Mouse (Mus musculus) gastrocnemius, adult 2 months (tissue): ENCODE measurements around the gene Tmem171. TPM values are rescaled to one million over a fixed set of nuclear protein-coding genes. Genes with fewer than 3 reads are reported as not detected.

Experiments
- DNase-seq: peaks from one replicate; pipeline ENCODE4 v3.0.0; 2022
- H3K27ac ChIP-seq: fragments of 200-600 bp; 2 replicates; pipeline ENCODE4 v1.8.1; 2022; ENCODE audit warnings: mild to moderate bottlenecking
- H3K4me3 ChIP-seq: fragments of 200-600 bp; 2 replicates; pipeline ENCODE4 v1.8.1; 2022; ENCODE audit warnings: mild to moderate bottlenecking, moderate library complexity
- CTCF ChIP-seq: fragments of 200-600 bp; IDR thresholded peaks from 2 replicates; pipeline ENCODE4 v1.8.1; 2022; ENCODE audit warnings: antibody characterized with exemption, mild to moderate bottlenecking, moderate library complexity
- intact Hi-C: fragments of 180-260 bp; cut with DNase I; formaldehyde crosslinking; loops from one replicate; pipeline ENCODE4 v1.15.1; 2025
- total RNA-seq, 2 experiments: library from RNA; stranded (reverse); gene quantifications; 2 replicates each; pipeline ENCODE4 v1.2.3; 2021

Gene Tmem171
- total RNA-seq, 2 experiments from 2014 or later = 0.64 to 3.1 TPM

- Histone ChIP-seq H3K4me3 (no peak overlapping the region), H3K27ac (no peak overlapping the region)
- DNase-seq = peak; percentile 57
- no peak for TF ChIP-seq CTCF
- intact Hi-C loops = no loop called here
These were observed 40.3 kb downstream of the Tmem171 start for GRCm38 (mm10) chr13:98654129-98654939.

- Histone ChIP-seq H3K4me3 (no peak overlapping the region), H3K27ac (no peak overlapping the region)
- intact Hi-C loops = no loop called here
- DNase-seq = no peak
- no peak for TF ChIP-seq CTCF
These were observed 42.4 kb downstream of the Tmem171 start for GRCm38 (mm10) chr13:98652194-98652593.

GRCm38 (mm10) chr13:98651228-98651977 is 43.2 kb downstream of the Tmem171 start:
- intact Hi-C loops = no loop called here
- TF ChIP-seq CTCF = no peak
- Histone ChIP-seq H3K27ac (no peak overlapping the region), H3K4me3 (no peak overlapping the region)
- no peak for DNase-seq

GRCm38 (mm10) chr13:98647775-98648568 is 46.7 kb downstream of the Tmem171 start:
- Histone ChIP-seq H3K4me3 (no peak overlapping the region), H3K27ac (no peak overlapping the region)
- no peak for TF ChIP-seq CTCF
- no peak for DNase-seq
- intact Hi-C loops = no loop called here

GRCm38 (mm10) chr13:98638507-98639166 is 56.0 kb downstream of the Tmem171 start:
- no peak for DNase-seq
- Histone ChIP-seq H3K27ac (no peak overlapping the region), H3K4me3 (no peak overlapping the region)
- intact Hi-C loops = no loop called here
- no peak for TF ChIP-seq CTCF

- no peak for TF ChIP-seq CTCF
- intact Hi-C loops = no loop called here
- H3K4me3 ChIP-seq = no peak within 1 kb of the TSS
- no peak for DNase-seq
- no peak within 1 kb of the TSS for H3K27ac ChIP-seq
These were observed 57.5 kb downstream of the Tmem171 start, which contains the start of gene Tmem174 for GRCm38 (mm10) chr13:98637145-98637544. Tmem174 (minus strand) TSS chr13:98637410.

GRCm38 (mm10) chr13:98636571-98636970 is 58.1 kb downstream of the Tmem171 start:
- DNase-seq = no peak
- intact Hi-C loops = no loop called here
- Histone ChIP-seq H3K4me3 (no peak overlapping the region), H3K27ac (no peak overlapping the region)
- no peak for TF ChIP-seq CTCF

Other genes starting within 250 kb of the Tmem171 start
- gene Gm10320, start 202.8 kb downstream of the Tmem171 start, total RNA-seq = not detected
- gene Tmem174, start 57.4 kb downstream of the Tmem171 start, total RNA-seq = not detected
- 10 to 100 TPM; 21.2 to 26.9 TPM for gene Fcho2, start 120.6 kb upstream of the Tmem171 start, total RNA-seq
- 10 to 100 TPM; 32.2 to 39.3 TPM for gene Tnpo1, start 231.6 kb upstream of the Tmem171 start, total RNA-seq